Mouse (Mus musculus) forebrain, embryonic 16.5 days (tissue): ENCODE data around the gene Pin1. TPM values are rescaled to one million over a fixed set of nuclear protein-coding genes. Genes with fewer than 3 reads are reported as not detected.
"Not testable (repeated sequence)": the region's sequence is repeated elsewhere in the genome, so short reads cannot be mapped to it uniquely, and the experiment has no call there.

Experiments used
- ATAC-seq: fragments of 200-750 bp; cut with Nextera tagmentation; 2 replicates; pipeline ENCODE4 v1.8.0; 2017; ENCODE audit warnings: mild to moderate bottlenecking, moderate library complexity
- H3K27ac ChIP-seq: fragments of 300-500 bp; sonication (generic); 2 replicates; pipeline ENCODE4 v1.5.1; 2014; ENCODE audit warnings: low read length, control low read depth
- H3K27me3 ChIP-seq: fragments of 300-500 bp; sonication (generic); replicated peaks from 2 replicates; pipeline ENCODE4 v1.6.1; 2014; ENCODE audit warnings: low read length; ENCODE audit not compliant: control insufficient read depth, insufficient read depth
- H3K36me3 ChIP-seq: fragments of 300-500 bp; sonication (generic); 2 replicates; pipeline ENCODE4 v1.6.1; 2014; ENCODE audit not compliant: control insufficient read depth, insufficient read depth
- H3K4me1 ChIP-seq: fragments of 300-500 bp; sonication (generic); replicated peaks from 2 replicates; pipeline ENCODE4 v1.6.1; 2014; ENCODE audit warnings: low read length; ENCODE audit not compliant: control insufficient read depth, insufficient read depth
- H3K4me2 ChIP-seq: fragments of 300-500 bp; sonication (generic); 2 replicates; pipeline ENCODE4 v1.6.1; 2014; ENCODE audit warnings: mild to moderate bottlenecking, low read length, control low read depth
- H3K4me3 ChIP-seq: fragments of 300-500 bp; sonication (generic); replicated peaks from 2 replicates; pipeline ENCODE4 v1.5.1; 2014; ENCODE audit warnings: mild to moderate bottlenecking, low read length, control low read depth
- H3K9ac ChIP-seq: fragments of 300-500 bp; sonication (generic); replicated peaks from 2 replicates; pipeline ENCODE4 v1.6.1; 2014; ENCODE audit warnings: low read depth, low read length, control low read depth
- H3K9me3 ChIP-seq: fragments of 300-500 bp; sonication (generic); 2 replicates; pipeline ENCODE4 v1.6.1; 2016; ENCODE audit warnings: low read length; ENCODE audit not compliant: control insufficient read depth
- WGBS: fragments of 180-500 bp; shearing (Covaris S2); extraction: QIAGEN DNeasy Blood & Tissue Kit; methylation state at CpG from one replicate; pipeline ENCODE4 v1.1.7; 2014; 5-methylcytosine and 5-hydroxymethylcytosine counted together
- polyA plus RNA-seq: library from polyadenylated mRNA; unstranded; fragments of >200 nt; fragmentation: Nextera tagmentation; extraction: Ambion mirVana; gene quantifications from 2 replicates; pipeline ENCODE4 v1.2.1, GENCODE M21; 2015

The Pin1 gene
- polyA plus RNA-seq: 58.9 and 63.2 TPM in 2 replicates

DNA sequence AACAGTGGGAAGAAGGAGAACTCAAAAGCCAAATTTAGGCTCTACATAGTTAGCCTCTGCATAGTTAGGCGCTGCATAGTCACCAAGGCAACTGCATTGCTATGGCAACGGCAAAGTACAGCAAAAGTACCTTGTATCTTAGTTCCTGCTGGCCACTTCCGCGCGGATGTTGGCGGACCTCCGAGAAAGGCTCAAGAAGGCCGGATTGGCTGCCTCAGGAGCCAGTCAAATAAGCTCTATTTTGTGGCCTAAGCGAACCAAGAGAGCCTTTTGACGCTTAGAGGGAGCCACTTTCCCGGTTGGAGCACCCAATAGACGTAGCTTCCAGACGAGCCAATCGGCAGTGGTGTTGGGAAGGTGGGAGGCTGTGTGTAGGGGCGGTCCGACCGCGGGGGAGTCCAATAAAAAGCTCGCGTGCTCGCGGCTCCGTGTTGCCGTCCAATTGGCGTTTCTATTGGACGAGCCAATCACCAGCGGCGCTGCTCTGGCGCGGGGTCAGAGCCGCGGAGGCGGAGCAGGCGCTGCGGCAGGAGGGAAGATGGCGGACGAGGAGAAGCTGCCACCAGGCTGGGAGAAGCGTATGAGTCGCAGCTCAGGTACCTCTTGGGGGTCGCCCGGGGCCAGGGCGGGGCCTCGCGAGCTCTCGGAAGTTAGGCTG lies at the start of gene Pin1:
Gene Pin1, plus strand, starts transcription at position 494 of the 658 bp plus-strand sequence.
- peak; percentile 99 for ATAC-seq
- H3K36me3 ChIP-seq: peaks cover 11% of the 10 kb centered on the region; the same call in 1 of the 2 replicates
- H3K4me1 ChIP-seq: peaks cover 31% of the 10 kb centered on the region
- no peaks in the 10 kb centered on the region for H3K9me3 ChIP-seq
- H3K27ac ChIP-seq: peak within 1 kb of the TSS; percentile 49
- H3K4me3 ChIP-seq: peak within 1 kb of the TSS; percentile 92
- under 1% methylated on average over 45 of the region's 45 CpGs for WGBS
- no peaks in the 10 kb centered on the region for H3K27me3 ChIP-seq
- peak within 1 kb of the TSS; percentile 68 for H3K9ac ChIP-seq
- H3K4me2 ChIP-seq: peak within 1 kb of the TSS; percentile 82

DNA sequence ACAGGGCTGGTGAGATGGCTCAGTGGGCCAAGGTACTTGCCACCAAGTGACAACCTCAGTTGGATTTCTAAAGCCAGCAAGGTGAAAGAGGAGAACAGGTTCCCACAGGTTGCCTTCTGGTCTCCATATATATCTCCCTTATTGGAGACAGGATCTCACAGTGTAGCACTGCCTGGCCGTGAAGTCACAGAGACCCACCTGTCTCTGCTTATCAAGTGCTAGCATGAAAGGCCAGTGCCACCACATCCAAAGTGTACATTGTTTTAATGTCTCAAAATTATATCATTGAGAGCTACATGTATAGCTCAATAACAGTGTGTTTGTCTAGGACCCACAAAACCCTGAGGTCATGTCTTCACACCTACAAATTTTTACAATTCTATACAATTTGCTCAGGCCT lies 45.6 kb upstream of the Pin1 start:
- WGBS: 97% methylated on average over 1 of the region's 1 CpGs
- Histone ChIP-seq H3K9me3 (0 out of 2 replicates have a peak, but pooled peaks cover 3% of the 10 kb centered on the region), H3K27me3 (no peaks in the 10 kb centered on the region), H3K27ac (no peak overlapping the region; the same call in 1 of the 2 replicates), H3K9ac (no peak overlapping the region; the same call in 1 of the 2 replicates), H3K4me2 (peak overlapping the region; percentile 51), H3K36me3 (peaks cover 2% of the 10 kb centered on the region; the same call in 1 of the 2 replicates), H3K4me3 (no peak overlapping the region; the same call in 1 of the 2 replicates), H3K4me1 (peaks cover 12% of the 10 kb centered on the region)
- ATAC-seq: no peak

DNA sequence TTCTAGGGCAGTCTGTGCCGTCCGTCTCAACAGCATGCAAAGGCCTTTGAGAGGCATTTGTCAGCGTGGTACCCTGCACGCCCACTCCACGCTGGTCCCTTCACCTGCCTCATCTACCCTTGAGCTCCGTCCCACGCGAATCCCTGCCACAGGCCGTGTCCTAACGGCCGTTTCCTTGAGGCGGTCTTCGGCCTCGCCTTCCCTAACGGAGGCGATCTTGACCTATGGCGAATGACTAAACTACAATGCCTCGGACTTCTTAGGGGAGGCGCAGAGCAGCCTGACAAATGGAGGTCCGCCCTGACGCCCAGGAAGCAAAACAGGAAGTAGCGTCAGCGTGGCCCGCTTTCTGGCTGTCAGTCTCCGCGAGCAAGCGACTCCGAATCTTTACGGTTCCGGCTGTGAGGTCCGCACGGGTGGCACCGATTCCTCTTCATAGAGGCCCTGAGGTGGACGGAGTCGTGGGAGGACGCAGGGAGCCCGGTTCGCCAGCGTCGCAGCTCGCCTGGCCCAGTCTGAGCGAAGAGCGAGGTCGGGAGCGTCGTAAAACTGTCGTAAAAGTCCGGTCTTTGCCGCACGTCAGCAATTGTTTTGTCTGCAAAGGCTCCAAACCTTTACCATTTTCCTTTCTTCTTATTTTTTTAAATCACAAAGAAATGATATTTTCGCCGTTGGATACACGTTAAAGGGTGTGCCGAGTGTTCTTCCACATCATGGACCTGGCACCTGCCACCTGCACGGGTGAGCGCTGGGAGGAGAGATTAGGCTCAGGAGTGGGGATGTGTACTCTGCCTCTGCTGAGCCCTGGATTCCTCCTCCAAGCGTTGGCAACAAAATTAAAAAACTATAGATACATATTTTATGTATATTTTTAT lies 44.6 kb upstream of the Pin1 start:
- peak overlapping the region; percentile 89 for H3K9ac ChIP-seq
- peaks cover 12% of the 10 kb centered on the region for H3K4me1 ChIP-seq
- 0 out of 2 replicates have a peak, but pooled peaks cover 3% of the 10 kb centered on the region for H3K9me3 ChIP-seq
- peak overlapping the region; percentile 82 for H3K4me3 ChIP-seq
- H3K36me3 ChIP-seq: peaks cover 2% of the 10 kb centered on the region; the same call in 1 of the 2 replicates
- no peaks in the 10 kb centered on the region for H3K27me3 ChIP-seq
- H3K27ac ChIP-seq: peak overlapping the region; percentile 98
- under 1% methylated on average over 57 of the region's 57 CpGs for WGBS
- H3K4me2 ChIP-seq: peak overlapping the region; percentile 51
- peak; percentile 90 for ATAC-seq

GRCm38 (mm10) chr9:20609831-20610464 lies 41.9 kb upstream of the Pin1 start:
- Histone ChIP-seq H3K9ac (no peak overlapping the region), H3K4me3 (no peak overlapping the region), H3K9me3 (0 out of 2 replicates have a peak, but pooled peaks cover 3% of the 10 kb centered on the region), H3K4me2 (no peak overlapping the region), H3K4me1 (peaks cover 12% of the 10 kb centered on the region), H3K36me3 (peaks cover 2% of the 10 kb centered on the region; the same call in 1 of the 2 replicates), H3K27me3 (no peaks in the 10 kb centered on the region), H3K27ac (no peak overlapping the region)
- no peak for ATAC-seq
- WGBS: 90% methylated on average over 5 of the region's 5 CpGs

- Histone ChIP-seq H3K4me3 (no peak overlapping the region), H3K4me2 (no peak overlapping the region), H3K27ac (no peak overlapping the region), H3K36me3 (peaks cover 2% of the 10 kb centered on the region; the same call in 1 of the 2 replicates), H3K4me1 (peaks cover 5% of the 10 kb centered on the region; the same call in 1 of the 2 replicates), H3K9me3 (0 out of 2 replicates have a peak, but pooled peaks cover 3% of the 10 kb centered on the region), H3K9ac (no peak overlapping the region), H3K27me3 (no peaks in the 10 kb centered on the region)
- WGBS: 84% methylated on average over 5 of the region's 5 CpGs
- ATAC-seq: no peak
These were observed 39.9 kb upstream of the Pin1 start for GRCm38 (mm10) chr9:20611976-20612375.

DNA sequence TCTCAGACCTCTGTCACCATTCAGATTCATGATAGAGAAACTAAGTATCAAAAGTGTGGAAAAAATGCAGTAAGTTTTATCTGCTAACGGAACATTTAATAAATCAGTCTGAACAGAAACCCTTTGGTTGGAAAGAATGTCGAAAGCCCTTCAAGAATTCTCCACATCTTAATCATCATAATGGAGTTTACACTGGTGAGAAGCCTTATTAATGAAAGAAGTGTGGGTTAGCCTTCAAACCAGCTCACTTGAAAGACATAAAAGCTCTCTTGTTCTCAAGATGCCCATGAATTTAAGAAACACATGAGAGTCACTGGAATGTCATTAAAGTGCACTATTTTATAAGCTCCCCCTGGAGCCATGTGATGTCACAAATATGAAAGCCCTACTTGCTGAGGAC lies 35.2 kb upstream of the Pin1 start:
- WGBS: 87% methylated on average over 2 of the region's 2 CpGs
- no peaks in the 10 kb centered on the region for H3K27me3 ChIP-seq
- H3K9me3 ChIP-seq: no peaks in the 10 kb centered on the region
- ATAC-seq: no peak
- no peak overlapping the region for H3K4me3 ChIP-seq
- H3K9ac ChIP-seq: no peak overlapping the region
- no peaks in the 10 kb centered on the region; the same call in 1 of the 2 replicates for H3K36me3 ChIP-seq
- H3K4me2 ChIP-seq: no peak overlapping the region
- H3K27ac ChIP-seq: no peak overlapping the region
- no peaks in the 10 kb centered on the region for H3K4me1 ChIP-seq

GRCm38 (mm10) chr9:20631332-20631731 lies 20.6 kb upstream of the Pin1 start:
- Histone ChIP-seq H3K27me3 (no peaks in the 10 kb centered on the region), H3K36me3 (no peaks in the 10 kb centered on the region), H3K9me3 (no peaks in the 10 kb centered on the region), H3K4me2 (no peak overlapping the region), H3K4me1 (no peaks in the 10 kb centered on the region), H3K27ac (no peak overlapping the region), H3K4me3 (no peak overlapping the region), H3K9ac (no peak overlapping the region)
- no peak for ATAC-seq
- WGBS: 98% methylated on average over 2 of the region's 2 CpGs

- not testable (repeated sequence) for H3K4me2 ChIP-seq, H3K9ac ChIP-seq, H3K4me3 ChIP-seq, ATAC-seq, H3K36me3 ChIP-seq, H3K27ac ChIP-seq, H3K27me3 ChIP-seq, H3K9me3 ChIP-seq, H3K4me1 ChIP-seq
- WGBS: 92% methylated on average over 8 of the region's 8 CpGs
These were observed 16.2 kb upstream of the Pin1 start for GRCm38 (mm10) chr9:20635676-20636075.

DNA sequence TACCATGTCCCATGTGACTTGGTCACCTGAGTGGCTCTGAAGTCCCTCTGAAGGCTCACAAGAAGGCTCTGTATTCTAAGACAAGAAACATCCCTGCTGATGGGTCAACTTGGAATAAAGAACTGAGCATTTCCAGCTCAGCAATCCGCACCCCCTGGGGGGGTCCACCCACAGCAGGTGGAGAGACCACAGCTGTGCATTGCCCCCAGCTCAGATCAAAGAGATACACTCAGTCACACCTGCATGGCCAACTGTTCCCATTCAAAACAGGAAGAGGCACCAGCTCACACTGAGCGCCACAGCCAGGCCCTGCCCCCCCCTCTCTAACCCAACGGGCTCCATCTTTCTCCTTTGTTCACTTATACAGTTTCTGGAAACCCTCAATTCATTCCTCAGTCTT lies 15.6 kb upstream of the Pin1 start:
- no peak overlapping the region for H3K4me2 ChIP-seq
- H3K4me1 ChIP-seq: peaks cover 11% of the 10 kb centered on the region
- no peaks in the 10 kb centered on the region for H3K9me3 ChIP-seq
- H3K27ac ChIP-seq: no peak overlapping the region
- peaks cover 9% of the 10 kb centered on the region; the same call in 1 of the 2 replicates for H3K36me3 ChIP-seq
- H3K9ac ChIP-seq: no peak overlapping the region
- ATAC-seq: no peak; the same call in 1 of the 2 replicates
- H3K4me3 ChIP-seq: no peak overlapping the region
- H3K27me3 ChIP-seq: no peaks in the 10 kb centered on the region
- WGBS: 74% methylated on average over 3 of the region's 3 CpGs
